Mouse (Mus musculus) midbrain, embryonic 12.5 days (tissue): ENCODE measurements around the gene Ppp1ca. TPM values are rescaled to one million over a fixed set of nuclear protein-coding genes. Genes with fewer than 3 reads are reported as not detected.
A peak's percentile ranks its signal among the peaks of the same experiment; 100 is the strongest.

ENCODE experiments used
- ATAC-seq: fragments of 200-750 bp; cut with Nextera tagmentation; 2 replicates; pipeline ENCODE4 v1.8.0; 2017; ENCODE audit warnings: low read depth, moderate TSS enrichment, moderate library complexity; ENCODE audit not compliant: low FRiP score
- H3K27ac ChIP-seq: fragments of 300-500 bp; sonication (generic); replicated peaks from 2 replicates; pipeline ENCODE4 v1.5.1; 2016; ENCODE audit warnings: mild to moderate bottlenecking
- H3K27me3 ChIP-seq: fragments of 300-500 bp; sonication (generic); 2 replicates; pipeline ENCODE4 v1.6.1; 2016; ENCODE audit warnings: mild to moderate bottlenecking
- H3K36me3 ChIP-seq: fragments of 300-500 bp; sonication (generic); 2 replicates; pipeline ENCODE4 v1.6.1; 2016
- H3K4me1 ChIP-seq: fragments of 300-500 bp; sonication (generic); 2 replicates; pipeline ENCODE4 v1.6.1; 2016
- H3K4me2 ChIP-seq: fragments of 300-500 bp; sonication (generic); replicated peaks from 2 replicates; pipeline ENCODE4 v1.6.1; 2016; ENCODE audit warnings: mild to moderate bottlenecking, moderate library complexity
- H3K4me3 ChIP-seq: fragments of 300-500 bp; sonication (generic); 2 replicates; pipeline ENCODE4 v1.5.1; 2016; ENCODE audit warnings: mild to moderate bottlenecking
- H3K9ac ChIP-seq: fragments of 300-500 bp; sonication (generic); replicated peaks from 2 replicates; pipeline ENCODE4 v1.6.1; 2016; ENCODE audit warnings: mild to moderate bottlenecking, moderate library complexity
- H3K9me3 ChIP-seq: fragments of 300-500 bp; sonication (generic); 2 replicates; pipeline ENCODE4 v1.6.1; 2016; ENCODE audit warnings: mild to moderate bottlenecking
- WGBS: fragments of 180-500 bp; shearing (Covaris S2); methylation state at CpG from one replicate; pipeline ENCODE4 v1.1.7; 2016; 5-methylcytosine and 5-hydroxymethylcytosine counted together
- microRNA-seq: library from miRNA; unstranded; fragments of <30 nt; microRNA quantifications from one replicate; pipeline ENCODE4, GENCODE M21; 2017
- polyA plus RNA-seq: library from polyadenylated mRNA; unstranded; fragments of >200 nt; fragmentation: Nextera tagmentation; extraction: Ambion mirVana; gene quantifications from 2 replicates; pipeline ENCODE4 v1.2.1, GENCODE M21; 2016

Gene Ppp1ca
- polyA plus RNA-seq, 1 experiment from 2014 or later: 733 TPM

GRCm38 (mm10) chr19:4232186-4232572 is 40.3 kb downstream of the Ppp1ca start:
- whole genome bisulfite sequencing: 67% methylated on average over 2 of the region's 2 CpGs
- H3K9ac ChIP-seq: peak overlapping the region; percentile 68
- no peaks in the 10 kb centered on the region for H3K9me3 ChIP-seq
- peaks cover 40% of the 10 kb centered on the region for H3K27me3 ChIP-seq
- no peaks in the 10 kb centered on the region for H3K36me3 ChIP-seq
- no peak for ATAC-seq
- H3K4me3 ChIP-seq: peak overlapping the region; percentile 60
- peak overlapping the region; percentile 60; the same call in 1 of the 2 replicates for H3K27ac ChIP-seq
- peak overlapping the region; percentile 88 for H3K4me2 ChIP-seq
- H3K4me1 ChIP-seq: peaks cover 12% of the 10 kb centered on the region

- H3K27ac ChIP-seq: no peak overlapping the region
- no peaks in the 10 kb centered on the region for H3K36me3 ChIP-seq
- H3K9ac ChIP-seq: 0 out of 2 replicates have a peak overlapping the region, but pooled peaks have one; percentile 68
- no peaks in the 10 kb centered on the region for H3K9me3 ChIP-seq
- H3K4me2 ChIP-seq: peak overlapping the region; percentile 88; the same call in 1 of the 2 replicates
- WGBS: 81% methylated on average over 7 of the region's 7 CpGs
- H3K4me1 ChIP-seq: peaks cover 12% of the 10 kb centered on the region
- H3K4me3 ChIP-seq: no peak overlapping the region
- peaks cover 42% of the 10 kb centered on the region for H3K27me3 ChIP-seq
- ATAC-seq: no peak
Measured at GRCm38 (mm10) chr19:4232651-4233050, 40.8 kb downstream of the Ppp1ca start.

- Histone ChIP-seq H3K4me1 (peaks cover 12% of the 10 kb centered on the region), H3K9ac (no peak overlapping the region), H3K4me2 (no peak overlapping the region), H3K27me3 (peaks cover 26% of the 10 kb centered on the region), H3K36me3 (no peaks in the 10 kb centered on the region), H3K9me3 (no peaks in the 10 kb centered on the region), H3K4me3 (no peak overlapping the region), H3K27ac (no peak overlapping the region)
- no peak for ATAC-seq
- 80% methylated on average over 4 of the region's 4 CpGs for WGBS
Measured at GRCm38 (mm10) chr19:4234548-4234947, 42.7 kb downstream of the Ppp1ca start.

GRCm38 (mm10) chr19:4240247-4240668 is 48.4 kb downstream of the Ppp1ca start:
- no peak for ATAC-seq
- no peaks in the 10 kb centered on the region for H3K9me3 ChIP-seq
- peaks cover 4% of the 10 kb centered on the region; the same call in 1 of the 2 replicates for H3K27me3 ChIP-seq
- H3K4me1 ChIP-seq: no peaks in the 10 kb centered on the region
- no peak overlapping the region for H3K4me3 ChIP-seq
- H3K4me2 ChIP-seq: no peak overlapping the region
- 72% methylated on average over 8 of the region's 8 CpGs for WGBS
- H3K9ac ChIP-seq: no peak overlapping the region
- no peaks in the 10 kb centered on the region for H3K36me3 ChIP-seq
- H3K27ac ChIP-seq: no peak overlapping the region

- no peaks in the 10 kb centered on the region for H3K36me3 ChIP-seq
- ATAC-seq: no peak
- no peaks in the 10 kb centered on the region for H3K9me3 ChIP-seq
- 71% methylated on average over 3 of the region's 3 CpGs for WGBS
- H3K4me1 ChIP-seq: no peaks in the 10 kb centered on the region
- H3K27ac ChIP-seq: no peak overlapping the region
- H3K4me2 ChIP-seq: no peak overlapping the region
- peaks cover under 1% of the 10 kb centered on the region; the same call in 1 of the 2 replicates for H3K27me3 ChIP-seq
- H3K9ac ChIP-seq: no peak overlapping the region
- no peak overlapping the region for H3K4me3 ChIP-seq
Measured at GRCm38 (mm10) chr19:4242416-4242815, 50.6 kb downstream of the Ppp1ca start.

- Histone ChIP-seq H3K4me1 (no peaks in the 10 kb centered on the region), H3K9ac (no peak overlapping the region), H3K4me3 (no peak overlapping the region), H3K4me2 (no peak overlapping the region), H3K36me3 (no peaks in the 10 kb centered on the region), H3K27ac (no peak overlapping the region), H3K27me3 (0 out of 2 replicates have a peak, but pooled peaks cover 4% of the 10 kb centered on the region), H3K9me3 (no peaks in the 10 kb centered on the region)
- WGBS: 81% methylated on average over 6 of the region's 6 CpGs
- no peak for ATAC-seq
Measured at GRCm38 (mm10) chr19:4244775-4245174, 52.9 kb downstream of the Ppp1ca start.

Small RNAs within 50 kb of the gene (microRNA-seq; reads per million reads assigned to microRNA genes)
- gene Gm26115: not detected

Other genes with a start within 250 kb of the Ppp1ca start
- gene Aldh3b3, start 233.4 kb upstream of the Ppp1ca start, polyA plus RNA-seq: not detected in 2 replicates
- gene Aldh3b2, start 219.7 kb upstream of the Ppp1ca start, polyA plus RNA-seq: 0.62 and 1.0 TPM in 2 replicates
- 0.88 and 1.3 TPM in 2 replicates for gene Acy3, start 205.5 kb upstream of the Ppp1ca start, polyA plus RNA-seq
- not detected in 2 replicates for gene Tbx10, start 199.3 kb upstream of the Ppp1ca start, polyA plus RNA-seq
- 15.6 and 17.6 TPM in 2 replicates for gene Nudt8, start 191.5 kb upstream of the Ppp1ca start, polyA plus RNA-seq
- 3.5 and 4.5 TPM in 2 replicates for gene Gm49405, start 191.4 kb upstream of the Ppp1ca start, polyA plus RNA-seq
- gene Doc2g, start 188.8 kb upstream of the Ppp1ca start, polyA plus RNA-seq: 3.6 and 5.2 TPM in 2 replicates
- 181 and 188 TPM in 2 replicates for gene Ndufv1, start 179.3 kb upstream of the Ppp1ca start, polyA plus RNA-seq
- 323 and 328 TPM in 2 replicates for gene Gstp1, start 154.1 kb upstream of the Ppp1ca start, polyA plus RNA-seq
- 1.6 and 2.4 TPM in 2 replicates for gene Gstp2, start 146.0 kb upstream of the Ppp1ca start, polyA plus RNA-seq
- gene Gstp3, start 132.5 kb upstream of the Ppp1ca start, polyA plus RNA-seq: not detected in 2 replicates
- gene Cabp2, start 110.5 kb upstream of the Ppp1ca start, polyA plus RNA-seq: not detected in 2 replicates
- gene Cdk2ap2, start 94.9 kb upstream of the Ppp1ca start, polyA plus RNA-seq: 66.7 and 68.0 TPM in 2 replicates
- gene Pitpnm1, start 92.1 kb upstream of the Ppp1ca start, polyA plus RNA-seq: 27.2 and 29.0 TPM in 2 replicates
- 59.5 and 63.6 TPM in 2 replicates for gene Aip, start 66.2 kb upstream of the Ppp1ca start, polyA plus RNA-seq
- gene Gpr152, start 52.3 kb upstream of the Ppp1ca start, polyA plus RNA-seq: not detected in 2 replicates
- gene Cabp4, start 48.0 kb upstream of the Ppp1ca start, polyA plus RNA-seq: 0.12 and 0.14 TPM in 2 replicates
- gene Coro1b, start 43.4 kb upstream of the Ppp1ca start, polyA plus RNA-seq: 121 and 133 TPM in 2 replicates
- 0.42 and 0.71 TPM in 2 replicates for gene Ptprcap, start 38.5 kb upstream of the Ppp1ca start, polyA plus RNA-seq
- 62.8 and 63.3 TPM in 2 replicates for gene Rps6kb2, start 28.7 kb upstream of the Ppp1ca start, polyA plus RNA-seq
- gene Carns1, start 16.6 kb upstream of the Ppp1ca start, polyA plus RNA-seq: 3.8 and 4.2 TPM in 2 replicates
- 0.73 and 0.86 TPM in 2 replicates for gene Tbc1d10c, start 781 bp upstream of the Ppp1ca start, polyA plus RNA-seq
- 35.0 and 41.5 TPM in 2 replicates for gene Rad9a, start 9.6 kb downstream of the Ppp1ca start, polyA plus RNA-seq
- 0.48 and 0.94 TPM in 2 replicates for gene Clcf1, start 22.2 kb downstream of the Ppp1ca start, polyA plus RNA-seq
- not detected in 2 replicates for gene AC109138.7, start 22.3 kb downstream of the Ppp1ca start, polyA plus RNA-seq
- gene Pold4, start 39.8 kb downstream of the Ppp1ca start, polyA plus RNA-seq: 15.2 and 16.1 TPM in 2 replicates
- 6.0 and 7.5 TPM in 2 replicates for gene Ssh3, start 77.1 kb downstream of the Ppp1ca start, polyA plus RNA-seq
- gene Ankrd13d, start 91.1 kb downstream of the Ppp1ca start, polyA plus RNA-seq: 17.6 and 18.9 TPM in 2 replicates
- gene Grk2, start 114.2 kb downstream of the Ppp1ca start, polyA plus RNA-seq: 18.4 and 19.3 TPM in 2 replicates
- 58.0 and 63.2 TPM in 2 replicates for gene Kdm2a, start 206.2 kb downstream of the Ppp1ca start, polyA plus RNA-seq
- gene Rhod, start 247.4 kb downstream of the Ppp1ca start, polyA plus RNA-seq: 6.7 and 10.3 TPM in 2 replicates